Mouse (Mus musculus) T-cell, adult 66 days (primary cell): ENCODE data around the gene Pcdh9. TPM values are rescaled to one million over a fixed set of nuclear protein-coding genes. Genes with fewer than 3 reads are reported as not detected.

ENCODE experiments used
- total RNA-seq, 2 experiments: library from RNA; stranded (reverse); gene quantifications; 3 replicates in 1 of 2; 4 replicates in 1 of 2; pipeline ENCODE4 v1.2.4; 2023

Pcdh9 gene
- not detected for total RNA-seq

GRCm38 (mm10) chr14:93890519-93891370, at the start of gene Pcdh9:
Gene Pcdh9 (minus strand): TSS chr14:93890679.

